Mouse (Mus musculus): ENCODE measurements around the gene Smarcb1. TPM values are rescaled to one million over a fixed set of nuclear protein-coding genes. Genes with fewer than 3 reads are reported as not detected.

Gene Smarcb1
- total and polyA plus RNA-seq, 3 experiments = 48.4 to 254 (median 55.7) TPM

DNA sequence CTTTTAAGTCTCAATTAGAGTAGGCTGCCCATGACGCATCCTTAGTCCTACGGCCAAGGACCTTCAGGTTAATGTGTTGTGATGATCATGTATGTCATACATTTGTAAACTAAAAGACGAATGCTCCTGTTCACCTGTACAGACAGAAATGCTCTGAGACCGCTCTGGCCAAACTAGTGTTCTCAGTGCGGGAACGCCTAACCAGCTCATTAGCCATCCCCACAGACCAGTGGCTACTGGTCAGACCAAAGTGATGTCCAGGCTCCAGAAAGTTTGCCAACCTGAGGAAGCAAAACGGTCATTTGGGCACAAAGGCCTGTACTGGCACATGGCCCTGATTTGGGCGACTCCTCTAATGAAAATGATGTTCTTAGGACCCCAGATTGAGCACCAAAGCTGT, 36.7 kb downstream of the Smarcb1 start:
- Histone ChIP-seq H3K4me3 (ENCODE audit: low read depth, low read length) (no peak overlapping the region), H3K9me3 (replicated peaks) (no peaks in the 10 kb centered on the region), H3K4me1 (ENCODE audit: insufficient read depth, low read depth, low read length) (no peaks in the 10 kb centered on the region), H3K27me3 (ENCODE audit: insufficient read depth, low read length) (peaks cover 49% of the 10 kb centered on the region), H3K36me3 (replicated peaks) (no peaks in the 10 kb centered on the region)
- DNase-seq (ENCODE audit: low spot score) (no peak), ATAC-seq (ENCODE audit: extremely low read depth, insufficient number of reproducible peaks, low FRiP score, poor library complexity, severe bottlenecking) (no peak)
- no peak for TF ChIP-seq POLR2AphosphoS5 (IDR thresholded peaks at IDR 0.05; ENCODE audit: insufficient replicate concordance, low read depth, low read length)
- TF ChIP-seq CTCF (IDR thresholded peaks at IDR 0.05; ENCODE audit: low read depth, low read length) = no peak
- no peak for TF ChIP-seq GATA1 (IDR thresholded peaks at IDR 0.05; ENCODE audit: borderline replicate concordance, low read length)
- no peak for TF ChIP-seq GATA2 (IDR thresholded peaks at IDR 0.05; ENCODE audit: borderline replicate concordance, low read depth, low read length)

DNA sequence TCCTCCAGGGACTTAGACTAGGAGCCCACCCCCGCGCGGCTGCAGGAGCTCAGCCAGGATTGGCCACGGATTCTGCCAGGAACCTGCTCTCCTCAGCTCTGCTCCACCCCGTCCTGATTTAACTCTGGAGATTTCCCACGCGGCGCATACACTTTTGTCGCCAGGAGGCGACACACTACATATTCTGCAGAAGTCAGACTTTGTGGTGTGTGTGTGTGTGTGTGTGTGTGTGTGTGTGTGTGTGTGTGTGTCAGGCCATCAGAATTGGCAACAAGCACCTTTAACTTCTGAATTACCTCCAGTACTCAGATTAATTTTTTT, 38.2 kb downstream of the Smarcb1 start:
- no peak for ATAC-seq (ENCODE audit: extremely low read depth, insufficient number of reproducible peaks, low FRiP score, poor library complexity, severe bottlenecking)
- Histone ChIP-seq H3K36me3 (replicated peaks) (no peaks in the 10 kb centered on the region), H3K4me1 (ENCODE audit: insufficient read depth, low read depth, low read length) (no peaks in the 10 kb centered on the region), H3K9me3 (replicated peaks) (no peaks in the 10 kb centered on the region), H3K4me3 (ENCODE audit: low read depth, low read length) (no peak overlapping the region), H3K27me3 (ENCODE audit: insufficient read depth, low read length) (peaks cover 41% of the 10 kb centered on the region)
- TF ChIP-seq CTCF (IDR thresholded peaks at IDR 0.05; ENCODE audit: low read depth, low read length) (no peak), GATA2 (IDR thresholded peaks at IDR 0.05; ENCODE audit: borderline replicate concordance, low read depth, low read length) (no peak), GATA1 (IDR thresholded peaks at IDR 0.05; ENCODE audit: borderline replicate concordance, low read length) (no peak), TAL1 (conservative IDR thresholded peaks at IDR 0.05; ENCODE audit: low read depth, low read length) (no peak), POLR2AphosphoS5 (IDR thresholded peaks at IDR 0.05; ENCODE audit: insufficient replicate concordance, low read depth, low read length) (no peak)
- DNase-seq (ENCODE audit: low spot score) = no peak

DNA sequence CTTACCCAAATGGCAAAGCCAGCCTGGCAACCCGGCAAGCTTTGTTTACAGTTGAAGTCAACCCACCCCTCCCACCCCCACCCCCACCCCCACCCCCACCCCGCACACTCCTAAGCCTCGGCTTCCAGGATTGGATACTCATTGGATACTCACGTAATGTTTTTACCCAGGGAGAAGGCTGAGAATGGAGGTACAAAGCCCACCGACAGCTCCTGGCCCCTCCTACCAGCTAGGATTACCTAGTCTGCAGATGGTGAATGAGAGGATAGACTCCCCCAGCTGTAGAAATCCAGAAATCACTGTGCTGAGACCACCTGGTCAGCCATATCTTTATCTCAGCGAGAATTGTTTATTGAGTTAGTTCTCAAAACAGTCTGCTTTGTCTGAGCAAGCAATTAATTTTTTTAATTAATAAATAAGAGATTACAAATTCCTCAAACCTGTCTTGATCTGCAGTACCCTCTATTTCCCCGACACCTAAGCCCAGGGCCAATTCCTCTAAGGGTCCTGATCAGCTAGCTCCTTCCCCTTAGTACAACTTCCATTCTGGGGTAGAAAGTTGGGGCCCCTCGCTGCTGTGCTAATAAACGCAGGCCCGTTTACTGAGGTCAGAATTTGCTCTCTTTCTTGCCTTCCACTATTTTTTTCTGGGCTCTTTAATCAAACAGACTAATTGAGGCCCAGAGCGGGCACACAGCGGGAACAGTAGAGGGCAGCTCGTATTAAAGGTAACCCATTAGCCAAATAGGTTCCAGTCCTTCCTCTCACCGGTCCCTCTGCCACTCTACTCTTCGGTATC, 38.8 kb downstream of the Smarcb1 start:
- Histone ChIP-seq H3K9me3 (replicated peaks) (no peaks in the 10 kb centered on the region), H3K4me1 (ENCODE audit: insufficient read depth, low read depth, low read length) (no peaks in the 10 kb centered on the region), H3K4me3 (ENCODE audit: low read depth, low read length) (no peak overlapping the region), H3K36me3 (replicated peaks) (no peaks in the 10 kb centered on the region), H3K27me3 (ENCODE audit: insufficient read depth, low read length) (peaks cover 41% of the 10 kb centered on the region)
- ATAC-seq (ENCODE audit: extremely low read depth, insufficient number of reproducible peaks, low FRiP score, poor library complexity, severe bottlenecking) (no peak), DNase-seq (ENCODE audit: low spot score) (no peak)
- TF ChIP-seq POLR2AphosphoS5 (IDR thresholded peaks at IDR 0.05; ENCODE audit: insufficient replicate concordance, low read depth, low read length) (no peak), CTCF (IDR thresholded peaks at IDR 0.05; ENCODE audit: low read depth, low read length) (no peak), GATA2 (IDR thresholded peaks at IDR 0.05; ENCODE audit: borderline replicate concordance, low read depth, low read length) (no peak), GATA1 (IDR thresholded peaks at IDR 0.05; ENCODE audit: borderline replicate concordance, low read length) (no peak), TAL1 (conservative IDR thresholded peaks at IDR 0.05; ENCODE audit: low read depth, low read length) (no peak)

DNA sequence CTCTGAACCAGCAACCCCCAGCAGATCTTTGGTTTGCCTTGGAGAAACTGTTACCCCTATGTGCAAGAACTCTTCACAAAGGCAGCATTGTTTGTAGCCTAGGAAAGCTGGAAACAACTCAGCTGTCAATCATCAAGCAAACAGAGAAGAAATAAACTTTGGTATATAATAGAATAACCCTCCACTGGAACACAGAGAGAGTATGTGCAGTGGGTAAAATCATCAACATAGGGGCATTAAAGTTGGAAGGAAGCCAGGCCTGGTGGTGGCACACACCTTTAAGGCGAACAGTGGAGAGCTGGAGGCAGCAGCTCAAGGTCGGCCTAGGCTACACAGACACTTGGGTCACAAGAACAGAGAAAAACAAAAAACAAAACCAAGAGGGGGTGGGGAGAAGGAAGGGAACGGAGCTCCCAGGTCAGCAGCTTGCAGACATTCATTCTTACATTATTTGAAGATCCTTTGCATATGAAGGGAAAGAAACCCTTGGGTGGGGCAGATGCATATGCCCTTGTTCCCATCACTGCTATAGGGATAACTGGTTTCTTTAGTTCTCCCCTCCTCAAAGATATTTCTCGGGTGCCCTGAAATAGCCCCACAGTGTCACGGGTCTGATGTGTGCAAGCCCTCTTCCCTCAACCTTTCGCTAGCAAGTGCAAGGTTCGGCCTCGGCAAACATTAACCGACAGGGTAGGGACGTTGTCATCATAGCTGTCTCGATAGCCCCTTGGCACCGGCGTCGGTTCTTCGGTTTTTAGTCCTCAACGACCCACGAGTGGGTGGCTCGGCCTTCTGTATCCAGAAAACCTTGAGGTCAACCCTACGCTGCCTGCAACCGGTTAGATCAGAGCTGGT, 39.6 kb downstream of the Smarcb1 start:
- no peaks in the 10 kb centered on the region for H3K36me3 ChIP-seq (replicated peaks)
- no peak overlapping the region for H3K4me3 ChIP-seq (ENCODE audit: low read depth, low read length)
- H3K4me1 ChIP-seq (ENCODE audit: insufficient read depth, low read depth, low read length) = no peaks in the 10 kb centered on the region
- H3K9me3 ChIP-seq (replicated peaks) = no peaks in the 10 kb centered on the region
- peaks cover 44% of the 10 kb centered on the region for H3K27me3 ChIP-seq (ENCODE audit: insufficient read depth, low read length)
- no peak for TF ChIP-seq TAL1 (conservative IDR thresholded peaks at IDR 0.05; ENCODE audit: low read depth, low read length)
- TF ChIP-seq GATA2 (IDR thresholded peaks at IDR 0.05; ENCODE audit: borderline replicate concordance, low read depth, low read length) = no peak
- no peak for TF ChIP-seq CTCF (IDR thresholded peaks at IDR 0.05; ENCODE audit: low read depth, low read length)
- TF ChIP-seq GATA1 (IDR thresholded peaks at IDR 0.05; ENCODE audit: borderline replicate concordance, low read length) = no peak
- no peak for TF ChIP-seq POLR2AphosphoS5 (IDR thresholded peaks at IDR 0.05; ENCODE audit: insufficient replicate concordance, low read depth, low read length)
- no peak for DNase-seq (ENCODE audit: low spot score)
- no peak for ATAC-seq (ENCODE audit: extremely low read depth, insufficient number of reproducible peaks, low FRiP score, poor library complexity, severe bottlenecking)

DNA sequence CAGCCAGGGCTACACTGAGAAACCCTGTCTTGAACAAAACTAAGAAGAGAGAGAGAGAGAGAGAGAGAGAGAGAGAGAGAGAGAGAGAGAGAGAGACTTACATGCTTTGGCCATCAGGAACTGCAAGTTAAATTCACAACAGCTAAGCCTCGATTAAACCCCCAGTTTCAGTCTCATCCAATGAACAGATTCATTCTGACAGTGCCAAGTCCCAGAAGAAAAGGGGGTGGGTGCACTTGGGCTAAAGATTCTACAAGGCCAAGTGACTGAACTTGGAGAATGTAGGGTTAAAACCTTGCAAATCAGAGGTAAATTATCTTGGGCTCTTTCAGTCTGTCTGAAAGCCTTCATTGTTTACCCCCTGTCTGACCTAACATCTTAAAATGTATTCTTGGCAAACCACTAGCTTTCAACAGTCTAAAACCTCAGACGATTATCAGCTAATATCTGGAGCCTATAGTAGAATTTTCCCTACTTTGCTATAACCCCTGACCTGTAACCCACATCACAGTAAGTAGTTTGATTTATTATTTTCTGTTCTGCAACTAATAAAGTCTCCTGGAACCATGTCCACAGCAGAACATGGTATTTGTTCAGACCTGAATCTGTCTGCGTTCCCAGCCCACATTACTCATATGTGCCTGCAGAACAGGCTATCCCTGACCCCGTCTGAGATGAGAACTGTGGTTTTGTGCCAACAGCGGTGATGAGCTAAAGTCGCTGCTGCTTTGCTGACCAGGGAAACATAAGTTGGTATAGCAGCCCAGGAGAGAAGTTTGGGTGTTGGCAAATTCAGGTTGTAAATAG, 40.4 kb downstream of the Smarcb1 start:
- Histone ChIP-seq H3K4me1 (ENCODE audit: insufficient read depth, low read depth, low read length) (no peaks in the 10 kb centered on the region), H3K27me3 (ENCODE audit: insufficient read depth, low read length) (peaks cover 47% of the 10 kb centered on the region), H3K36me3 (replicated peaks) (no peaks in the 10 kb centered on the region), H3K4me3 (ENCODE audit: low read depth, low read length) (no peak overlapping the region), H3K9me3 (replicated peaks) (no peaks in the 10 kb centered on the region)
- no peak for TF ChIP-seq GATA2 (IDR thresholded peaks at IDR 0.05; ENCODE audit: borderline replicate concordance, low read depth, low read length)
- TF ChIP-seq CTCF (IDR thresholded peaks at IDR 0.05; ENCODE audit: low read depth, low read length) = no peak
- TF ChIP-seq POLR2AphosphoS5 (IDR thresholded peaks at IDR 0.05; ENCODE audit: insufficient replicate concordance, low read depth, low read length) = no peak
- TF ChIP-seq GATA1 (IDR thresholded peaks at IDR 0.05; ENCODE audit: borderline replicate concordance, low read length) = no peak
- TF ChIP-seq TAL1 (conservative IDR thresholded peaks at IDR 0.05; ENCODE audit: low read depth, low read length) = no peak
- ATAC-seq (ENCODE audit: extremely low read depth, insufficient number of reproducible peaks, low FRiP score, poor library complexity, severe bottlenecking) (no peak), DNase-seq (ENCODE audit: low spot score) (no peak)
